Mouse (Mus musculus) frontal cortex, adult 2 months (tissue): ENCODE data around the gene 0610040J01Rik. TPM values are rescaled to one million over a fixed set of nuclear protein-coding genes. Genes with fewer than 3 reads are reported as not detected.

ENCODE experiments used
- DNase-seq, 2 experiments: peaks; one replicate each; pipeline ENCODE4 v3.0.0; 2022; ENCODE audit warnings: low spot score in 1 of 2; ENCODE audit errors: extremely low spot score in 1 of 2
- polyA plus RNA-seq: library from polyadenylated mRNA; depleted of rRNA; stranded (reverse); fragments of >200 nt; gene quantifications from 2 replicates; pipeline ENCODE4 v1.2.3, GENCODE M21; 2012; rRNA removed

Gene 0610040J01Rik
- polyA plus RNA-seq, 1 experiment = 8.1 TPM

- no peak for DNase-seq
Measured at GRCm38 (mm10) chr5:63949195-63949594, 137.0 kb downstream of the 0610040J01Rik start.

Other genes with a start within 250 kb of the 0610040J01Rik start
- 17.4 and 19.4 TPM in 2 replicates for gene Nwd2, start 163.3 kb upstream of the 0610040J01Rik start, polyA plus RNA-seq
- gene Rell1, start 156.5 kb downstream of the 0610040J01Rik start, polyA plus RNA-seq = 9.2 and 9.9 TPM in 2 replicates